Mouse (Mus musculus) C2C12 (cell line): ENCODE results near the gene Gpr1.

Experiments
- CEBPB ChIP-seq: IDR thresholded peaks from one replicate; pipeline ENCODE4 v1.6.1; 2011; ENCODE audit warnings: low read depth, mild to moderate bottlenecking, control low read depth, moderate library complexity
- CTCF ChIP-seq: IDR thresholded peaks from one replicate; pipeline ENCODE4 v1.5.1; 2011; ENCODE audit not compliant: control insufficient read depth, insufficient read depth, insufficient read length
- FOSL1 ChIP-seq: IDR thresholded peaks from one replicate; pipeline ENCODE4 v1.8.0; 2011; ENCODE audit warnings: mild to moderate bottlenecking, low read length; ENCODE audit not compliant: poor library complexity, insufficient read depth, severe bottlenecking
- MAX ChIP-seq: IDR thresholded peaks from one replicate; pipeline ENCODE4 v1.6.1; 2011; ENCODE audit warnings: mild to moderate bottlenecking, control low read depth
- MYOG ChIP-seq: IDR thresholded peaks from one replicate; pipeline ENCODE4 v1.6.1; 2011; ENCODE audit not compliant: control insufficient read depth, insufficient read length; ENCODE audit errors: extremely low read depth
- USF1 ChIP-seq: IDR thresholded peaks from one replicate; pipeline ENCODE4 v1.6.1; 2011; ENCODE audit warnings: low read depth, mild to moderate bottlenecking, control low read depth, moderate library complexity

GRCm38 (mm10) chr1:63214271-63214558 is at the start of gene Gpr1:
- TF ChIP-seq CEBPB (no peak), CTCF (no peak), USF1 (no peak), MAX (no peak), MYOG (no peak), FOSL1 (no peak)
